Mouse (Mus musculus): ENCODE data around the gene Col11a2.
"Not testable (repeated sequence)": the region's sequence is repeated elsewhere in the genome, so short reads cannot be mapped to it uniquely, and the experiment has no call there.

The Col11a2 gene

GRCm38 (mm10) chr17:34038878-34039561 lies at the start of gene Col11a2:
TSS of gene Col11a2 (plus strand) at chr17:34039437.
- no peak for DNase-seq (ENCODE audit: low read depth, low spot score)

DNA sequence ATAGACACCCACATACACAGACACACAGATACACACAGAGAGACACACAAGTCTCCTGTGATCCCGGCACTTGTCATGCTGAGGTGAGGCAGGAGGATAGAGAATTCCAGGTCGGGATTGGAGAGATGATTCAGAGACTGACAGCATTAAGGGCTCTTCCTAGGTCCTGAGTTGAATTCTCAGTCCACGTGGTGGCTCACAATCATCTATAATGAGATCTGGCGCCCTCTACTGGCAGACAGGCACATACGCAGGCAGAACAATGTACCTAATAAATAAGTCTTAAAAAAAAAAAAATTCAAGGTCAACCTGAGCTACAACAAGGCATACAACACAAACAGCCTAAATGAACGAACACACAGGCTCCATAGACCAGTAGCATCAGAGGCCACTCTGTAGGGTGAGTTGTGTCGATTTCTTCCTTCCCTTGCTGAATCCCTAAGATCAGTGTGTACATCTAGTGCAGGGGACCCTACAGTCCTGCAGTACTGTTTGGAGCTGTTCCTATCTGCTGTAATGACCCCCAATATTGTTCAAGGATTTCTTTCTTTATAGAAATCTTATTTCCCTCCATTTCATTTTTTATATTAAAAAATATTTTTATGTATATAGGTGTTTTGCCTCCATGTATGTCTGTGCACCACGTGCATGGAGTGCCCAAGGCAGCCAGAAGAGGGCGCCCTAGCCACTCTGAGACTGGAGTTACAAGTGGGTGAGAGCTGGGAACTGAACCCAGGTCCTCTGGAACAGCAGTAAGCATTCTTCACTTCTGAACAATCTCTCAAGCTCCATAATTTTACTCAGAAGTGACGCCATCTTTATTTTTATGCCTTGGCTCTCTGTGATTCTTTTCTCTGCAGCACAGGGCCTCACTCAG lies 47.2 kb upstream of the Col11a2 start:
- DNase-seq (ENCODE audit: low read depth, low spot score) = peak; percentile 73

GRCm38 (mm10) chr17:33994959-33995358 lies 44.3 kb upstream of the Col11a2 start:
- DNase-seq (ENCODE audit: low read depth, low spot score) = no peak

DNA sequence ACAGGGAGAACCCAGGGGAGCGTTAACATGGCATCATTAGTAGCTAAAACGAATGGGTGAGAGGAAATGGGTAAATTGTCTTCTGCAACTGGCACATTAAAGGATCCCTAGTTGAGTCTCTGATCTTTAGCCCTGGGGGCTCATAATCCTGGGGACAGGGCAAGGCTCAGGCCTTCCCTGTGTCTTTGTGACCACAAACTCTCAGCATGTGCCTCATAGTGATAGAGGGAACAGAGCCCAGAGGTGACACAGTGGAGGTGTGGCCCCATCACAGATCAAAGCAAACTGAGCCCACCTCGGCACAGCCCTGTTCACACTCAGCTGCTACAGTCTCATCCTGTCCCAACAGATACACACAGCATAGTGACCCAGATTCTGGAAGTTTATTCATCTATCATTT lies 43.6 kb upstream of the Col11a2 start:
- DNase-seq (ENCODE audit: low read depth, low spot score) = no peak

- not testable (repeated sequence) for DNase-seq (ENCODE audit: low read depth, low spot score)
Measured at GRCm38 (mm10) chr17:33997025-33997424, 42.2 kb upstream of the Col11a2 start.

GRCm38 (mm10) chr17:33998697-33999096 lies 40.5 kb upstream of the Col11a2 start:
- DNase-seq (ENCODE audit: low read depth, low spot score) = not testable (repeated sequence)

- no peak for DNase-seq (ENCODE audit: low read depth, low spot score)
Measured at GRCm38 (mm10) chr17:33999341-34000149, 39.7 kb upstream of the Col11a2 start.

- DNase-seq (ENCODE audit: low read depth, low spot score) = peak; percentile 82
Measured at GRCm38 (mm10) chr17:34000150-34000537, 39.1 kb upstream of the Col11a2 start, which contains the start of gene H2-K1. TSS of gene H2-K1 (minus strand) at chr17:34000347.

DNA sequence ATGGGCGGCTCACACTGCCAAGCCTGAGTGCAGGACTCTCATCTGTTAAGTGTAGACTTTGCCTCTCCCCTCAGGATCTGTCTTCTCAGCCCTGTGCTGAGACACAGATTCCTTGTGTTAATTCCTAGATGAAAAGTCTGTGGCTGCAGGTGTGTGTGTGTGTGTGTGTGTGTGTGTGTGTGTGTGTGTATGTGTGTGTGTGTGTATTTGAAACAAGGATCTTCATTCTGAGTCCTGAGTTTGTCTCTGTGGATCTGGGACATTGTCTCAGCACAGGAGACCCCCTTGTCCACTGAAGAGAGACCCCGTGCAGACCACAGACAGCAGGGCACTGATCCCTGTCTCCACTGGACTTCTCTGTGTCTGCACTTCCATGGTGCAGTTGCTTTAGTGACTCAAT lies 38.4 kb upstream of the Col11a2 start:
- DNase-seq (ENCODE audit: low read depth, low spot score) = not testable (repeated sequence)

DNA sequence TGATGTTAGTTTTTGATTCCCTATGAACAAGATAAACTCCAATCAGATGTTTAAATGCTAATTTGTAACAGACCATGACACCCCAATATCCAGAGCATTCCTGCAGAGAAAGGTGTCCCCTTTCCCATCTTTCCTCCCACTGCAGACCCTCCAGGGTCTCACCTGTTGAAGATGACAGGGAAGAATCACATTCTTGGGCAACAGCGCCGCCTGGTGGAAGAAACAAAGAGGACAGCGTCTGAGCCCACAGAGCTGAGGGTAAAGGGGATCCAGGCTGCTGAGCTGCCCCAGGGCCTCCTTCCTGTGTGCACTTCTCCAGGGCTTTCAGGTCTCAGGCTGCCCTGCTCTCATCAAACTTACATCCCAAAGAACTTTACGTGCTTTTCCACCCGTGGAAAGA lies 35.8 kb upstream of the Col11a2 start:
- no peak for DNase-seq (ENCODE audit: low read depth, low spot score)

DNA sequence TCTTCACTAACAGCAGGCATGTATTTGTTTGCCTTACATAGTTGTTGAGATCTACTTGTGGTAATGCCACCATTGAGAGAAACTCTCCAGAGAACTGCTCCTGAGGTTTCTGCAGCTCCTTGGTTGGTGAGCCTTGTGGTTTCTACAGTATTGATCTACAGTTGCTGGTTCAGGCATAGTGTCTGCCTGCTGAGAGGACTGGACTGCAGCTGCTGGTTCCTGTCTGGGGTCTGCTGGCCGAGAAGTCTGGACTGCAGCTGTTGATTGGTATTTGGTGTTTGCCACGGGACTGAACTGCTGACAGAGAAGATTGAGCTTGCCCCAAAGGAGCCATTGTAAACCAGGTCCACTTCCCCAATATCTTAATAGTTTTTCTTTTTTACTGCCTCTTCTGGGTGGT lies 32.7 kb upstream of the Col11a2 start:
- no peak for DNase-seq (ENCODE audit: low read depth, low spot score)

- DNase-seq (ENCODE audit: low read depth, low spot score) = no peak
Measured at GRCm38 (mm10) chr17:34010156-34010555, 29.1 kb upstream of the Col11a2 start.

GRCm38 (mm10) chr17:34013436-34013835 lies 25.8 kb upstream of the Col11a2 start:
- DNase-seq (ENCODE audit: low read depth, low spot score) = no peak

- no peak for DNase-seq (ENCODE audit: low read depth, low spot score)
Measured at GRCm38 (mm10) chr17:34021539-34022413, 17.5 kb upstream of the Col11a2 start.

- DNase-seq (ENCODE audit: low read depth, low spot score) = no peak
Measured at GRCm38 (mm10) chr17:34022414-34022783, 16.8 kb upstream of the Col11a2 start.

DNA sequence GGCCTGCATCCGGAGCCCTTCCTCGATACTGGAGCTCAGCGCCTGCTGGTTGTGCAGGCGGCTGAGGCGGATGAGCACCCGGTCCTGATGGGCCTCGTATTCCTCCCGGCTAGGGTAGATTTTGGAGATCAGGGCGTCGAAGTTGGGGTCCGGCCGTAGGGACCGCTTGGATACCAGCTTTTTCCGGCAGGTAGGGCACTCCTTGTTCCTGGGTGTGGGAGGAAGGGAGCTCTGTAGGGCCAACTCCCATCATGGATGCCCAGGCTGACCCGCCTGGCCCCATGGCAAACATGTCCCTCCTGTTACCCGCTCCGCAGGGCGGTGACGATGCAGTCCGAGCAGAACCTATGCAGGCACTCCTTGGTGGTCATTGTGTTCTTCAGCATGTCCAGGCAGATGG lies 16.2 kb upstream of the Col11a2 start:
- no peak for DNase-seq (ENCODE audit: low read depth, low spot score)

DNA sequence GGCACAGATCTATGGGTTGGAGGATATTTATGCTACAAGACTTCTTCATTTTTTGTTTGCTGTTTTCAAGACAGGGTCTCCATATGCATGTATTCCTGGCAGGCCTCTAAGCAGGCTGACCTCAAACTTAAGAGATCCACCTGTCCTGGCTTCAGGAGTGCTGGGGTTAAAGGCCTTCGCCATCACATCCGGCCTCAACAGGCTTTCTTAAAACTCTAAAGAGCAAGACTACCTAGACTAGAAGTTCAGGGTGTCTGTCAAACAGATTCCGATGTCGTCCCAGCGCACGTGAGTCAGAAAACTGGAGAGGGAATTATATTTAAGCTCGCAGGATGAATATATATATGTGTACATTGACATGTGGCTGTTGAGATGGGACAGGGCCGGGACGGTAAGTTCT lies 15.6 kb upstream of the Col11a2 start:
- DNase-seq (ENCODE audit: low read depth, low spot score) = no peak

DNA sequence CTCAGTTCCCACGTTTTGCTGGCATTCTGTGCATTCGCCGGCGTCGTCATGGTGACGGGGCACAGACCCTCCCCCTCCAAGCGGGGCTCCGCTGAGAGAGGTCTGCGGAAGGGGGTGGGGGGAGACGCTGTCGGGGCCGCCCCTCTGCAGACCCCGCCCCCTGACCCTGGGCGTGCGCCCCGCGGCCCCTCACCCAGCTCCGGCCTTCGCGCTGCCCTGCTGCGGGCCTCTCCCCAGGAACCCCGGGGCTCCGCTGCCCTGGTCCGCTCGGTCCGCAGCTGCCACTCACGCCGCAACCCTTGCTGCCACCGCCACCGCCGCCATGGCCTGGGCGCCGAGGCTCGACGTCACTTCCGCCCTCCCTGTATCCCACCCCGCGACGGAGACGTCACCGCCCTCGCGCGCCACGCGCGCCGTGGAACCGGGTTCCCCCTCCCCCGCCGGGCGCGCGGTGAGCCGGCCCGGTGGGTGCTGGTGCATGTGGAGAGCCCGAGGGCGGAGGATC lies 14.9 kb upstream of the Col11a2 start, which contains the start of gene Ring1:
TSS of gene Ring1 (minus strand) at position 364 of the 505 bp plus-strand sequence.
- DNase-seq (ENCODE audit: low read depth, low spot score) = peak; percentile 87

DNA sequence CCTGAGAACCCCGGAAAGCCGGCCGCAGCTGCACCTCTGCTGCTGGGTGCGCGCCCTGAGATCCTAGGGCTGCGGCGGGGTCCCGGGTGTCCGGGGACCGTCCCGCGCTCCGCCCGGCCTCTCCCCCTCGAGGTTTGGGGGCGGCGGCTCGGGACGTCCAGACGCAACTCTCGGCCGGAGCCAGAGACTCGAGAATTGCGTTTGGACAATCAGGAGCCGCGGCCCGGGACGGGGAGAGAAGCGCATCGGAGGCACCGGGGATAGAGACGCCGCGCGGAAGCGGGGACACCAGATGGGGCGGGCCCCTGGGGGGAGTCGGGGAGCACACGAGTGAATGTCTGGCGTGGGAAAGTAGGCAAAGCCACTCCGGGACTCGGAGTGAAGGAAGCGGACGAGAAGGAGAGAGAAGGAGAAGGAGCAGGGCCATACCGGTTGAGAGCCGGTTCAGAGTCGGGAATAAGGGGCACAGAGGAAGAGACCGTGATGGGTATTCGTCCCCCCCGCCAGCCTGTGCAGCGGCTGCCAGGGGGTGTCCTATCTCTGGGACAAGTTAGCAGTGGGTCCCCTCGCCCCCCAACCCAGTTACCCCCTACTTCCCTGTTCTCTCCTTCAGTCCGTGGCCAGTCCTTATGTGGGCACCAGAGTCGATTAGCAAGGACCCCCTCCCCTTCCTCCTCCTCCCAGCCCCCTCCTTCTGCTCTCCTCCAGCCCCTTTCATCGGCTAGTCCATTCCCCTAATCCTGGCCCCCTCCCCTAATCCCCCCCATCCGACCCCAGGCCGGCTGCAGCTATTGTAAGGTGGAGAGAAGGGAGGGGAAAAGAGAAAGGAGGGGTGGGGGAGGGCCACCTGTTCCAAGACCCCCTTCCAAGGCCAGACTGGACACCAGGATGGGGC lies 14.1 kb upstream of the Col11a2 start:
- no peak for DNase-seq (ENCODE audit: low read depth, low spot score)

DNA sequence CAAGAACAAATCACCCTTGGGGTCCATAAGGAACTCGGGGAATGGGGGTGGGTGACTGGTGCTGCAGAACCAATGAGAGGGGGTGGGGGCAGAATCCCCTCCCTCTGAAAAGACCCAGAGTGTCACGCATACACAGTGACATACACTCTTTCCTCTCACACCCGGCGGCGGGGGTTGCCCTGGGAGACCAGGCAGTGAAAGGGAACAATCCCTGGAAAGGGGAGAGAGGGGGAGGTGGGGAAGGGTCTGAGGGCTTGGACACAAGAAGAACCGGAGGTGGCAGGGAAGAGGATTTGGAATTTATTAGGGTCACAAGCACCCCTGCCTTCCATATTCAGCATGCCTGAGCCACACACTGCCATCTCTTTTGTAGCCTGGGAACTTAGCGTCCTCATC lies 13.5 kb upstream of the Col11a2 start:
- no peak for DNase-seq (ENCODE audit: low read depth, low spot score)
